ENCODE assay signal across 11 mouse cellular contexts in the genomic region with DNA sequence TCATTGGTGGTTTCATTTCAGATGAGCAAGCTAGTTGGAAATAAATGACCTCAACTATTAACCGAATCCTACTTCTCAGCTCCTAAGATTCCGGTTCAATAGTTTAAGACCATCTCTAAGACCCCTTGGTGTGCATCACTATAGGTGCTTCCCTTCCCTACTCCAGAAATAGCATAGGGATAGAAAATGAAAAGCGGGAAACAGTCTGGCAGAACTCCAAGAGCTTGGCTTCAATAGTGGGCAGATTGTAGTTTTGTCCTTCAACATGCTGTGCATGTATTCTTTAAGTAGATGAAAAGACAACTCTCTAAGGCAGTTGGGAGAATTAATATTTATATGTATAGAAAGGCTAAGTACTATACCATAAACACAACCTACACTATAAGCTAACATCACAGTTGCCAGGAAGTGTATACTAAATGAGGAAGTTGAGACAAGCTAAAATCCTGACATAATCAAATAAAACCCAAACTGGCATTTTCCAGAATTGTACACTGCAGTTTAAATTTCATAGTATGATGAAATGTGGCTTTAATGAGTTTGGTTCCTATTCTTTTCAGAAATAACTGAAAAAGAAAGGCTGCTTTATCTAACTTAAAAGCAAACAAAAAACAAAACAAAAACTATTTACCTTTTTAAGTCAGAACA. TPM values are rescaled to one million over a fixed set of nuclear protein-coding genes. Genes with fewer than 3 reads are reported as not detected.
DNase-seq lines count a peak whose midpoint lies in the region; ATAC-seq and TF ChIP-seq lines count a peak whose summit lies in the region.
"Had no signal": no experiment of that assay in that cellular context is flagged by ENCODE, and none has a peak within 500 bp of the region (broad histone marks: within the 10 kb centered on the region; RNA-seq: fewer than 3 reads in every experiment).

No protein-coding gene starts in this region.

- TF ChIP-seq CTCF in gastrocnemius, adult 2 months (IDR thresholded peaks at IDR 0.05): no peak

- WGBS in kidney, embryonic 15.5 days: 80% methylated on average over 3 of the region's 3 CpGs

- peak overlapping the region; percentile 47; the same call in 1 of the 2 replicates for H3K4me3 ChIP-seq in gastrocnemius, adult 2 months
- no peak overlapping the region for H3K4me3 ChIP-seq in kidney, embryonic 15.5 days (replicated peaks)
- H3K4me3 ChIP-seq: hindbrain, embryonic 15.5 days had no signal

- ATAC-seq in kidney, embryonic 15.5 days (replicated peaks; ENCODE audit: low FRiP score): no peak

- no peak overlapping the region for H3K4me2 ChIP-seq in kidney, embryonic 15.5 days
- H3K4me2 ChIP-seq: hindbrain, embryonic 15.5 days had no signal

- no peak overlapping the region for H3K9ac ChIP-seq in kidney, embryonic 15.5 days
- H3K9ac ChIP-seq: hindbrain, embryonic 15.5 days had no signal

- DNase-seq in gastrocnemius, adult 2 months: no peak
- DNase-seq in gastrocnemius, postnatal 4 days (ENCODE audit: low spot score in 2 of 2): no peak
- no peak for DNase-seq in kidney, adult 8-10 months
- DNase-seq in MEL-GATA-1-ER (ENCODE audit: extremely low read depth, low read depth): peak; percentile 46
- DNase-seq in cerebellum, postnatal 36 days: peak; percentile 7 to 49
- DNase-seq in urinary bladder, postnatal 36 days (ENCODE audit: low spot score in 2 of 2): no peak
- DNase-seq in adrenal gland, postnatal 36 days: no peak
- DNase-seq: B cell, adult 2 months; right cerebral cortex, postnatal 4 days had no signal

- intact Hi-C loops in gastrocnemius, adult 2 months (cut with DNase I): no loop called here

- H3K36me3 ChIP-seq in kidney, embryonic 15.5 days: no peaks in the 10 kb centered on the region
- H3K36me3 ChIP-seq: hindbrain, embryonic 15.5 days had no signal

- H3K27ac ChIP-seq in gastrocnemius, adult 2 months: peak overlapping the region; percentile 82
- 0 out of 2 replicates have a peak overlapping the region, but pooled peaks have one; percentile 57 for H3K27ac ChIP-seq in kidney, embryonic 15.5 days

- no peaks in the 10 kb centered on the region for H3K27me3 ChIP-seq in kidney, embryonic 15.5 days
- H3K27me3 ChIP-seq: hindbrain, embryonic 15.5 days had no signal

- peaks cover 47% of the 10 kb centered on the region for H3K4me1 ChIP-seq in kidney, embryonic 15.5 days

- H3K9me3 ChIP-seq in kidney, embryonic 15.5 days (replicated peaks): no peaks in the 10 kb centered on the region
- H3K9me3 ChIP-seq: hindbrain, embryonic 15.5 days had no signal

RNA-seq across cellular contexts. Expression of gene Cltc, which starts 7.5 kb away (rescaled TPM):
- 100 to 1,000 TPM; 134 to 136 TPM for total RNA-seq in gastrocnemius, adult 2 months (2021)
- 100 to 1,000 TPM; 185 to 196 TPM for total RNA-seq in gastrocnemius, postnatal 4 days (2021)
- polyA plus RNA-seq in kidney, embryonic 15.5 days (2015; fragmentation: Nextera tagmentation; extraction: Ambion mirVana): 148 and 157 TPM in 2 replicates
- 100 to 1,000 TPM; 291 to 302 TPM for total RNA-seq in adrenal gland, postnatal 36 days (2021)

RNA-seq across cellular contexts. Expression of gene Dhx40, which starts 57.6 kb away (rescaled TPM):
- total RNA-seq in gastrocnemius, adult 2 months (2021): 10 to 100 TPM in 1 of 2 experiments, 1 to 10 TPM in 1; 9.8 to 11.1 TPM
- total RNA-seq in gastrocnemius, postnatal 4 days (2021): 10 to 100 TPM; 15.8 to 16.7 TPM
- 33.4 and 37.5 TPM in 2 replicates for polyA plus RNA-seq in kidney, embryonic 15.5 days (2015; fragmentation: Nextera tagmentation; extraction: Ambion mirVana)
- total RNA-seq in adrenal gland, postnatal 36 days (2021): 10 to 100 TPM; 29.6 to 38.3 TPM

Comparison
In these comparisons a context has a peak if more than half of its experiments do, and no peak if none do; other contexts are left out.
1. DNase-seq: peak in MEL-GATA-1-ER (single experiment) and cerebellum, postnatal 36 days (2 of 2); none in gastrocnemius, adult 2 months (single experiment), gastrocnemius, postnatal 4 days (0 of 2), kidney, adult 8-10 months (0 of 2), urinary bladder, postnatal 36 days (0 of 2) and adrenal gland, postnatal 36 days (0 of 2).